Mouse (Mus musculus): ENCODE data around the gene Nkx1-1.

The Nkx1-1 gene

GRCm38 (mm10) chr5:33420313-33420712, 13.5 kb downstream of the Nkx1-1 start:
- no peak for DNase-seq (ENCODE audit: low read depth, low spot score)

DNA sequence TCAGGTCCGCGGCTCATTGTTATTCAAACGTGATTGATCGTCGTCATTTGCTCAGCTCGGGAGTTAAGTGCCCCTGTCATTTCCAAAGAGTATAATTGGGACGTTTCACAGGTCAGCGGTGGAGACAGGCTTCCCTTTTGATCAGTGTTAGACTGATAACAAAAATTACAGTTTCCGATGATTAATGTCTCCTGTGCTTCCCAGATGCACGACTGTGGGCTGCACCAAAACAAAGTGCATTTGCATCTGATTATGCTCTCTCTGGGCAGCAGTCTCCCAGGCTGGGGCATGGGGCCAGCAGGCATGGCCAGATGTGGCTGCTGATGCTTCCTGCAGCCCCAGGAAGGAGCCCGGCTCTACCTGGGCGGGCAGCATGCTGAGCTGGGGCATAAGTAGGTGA, 33.0 kb downstream of the Nkx1-1 start:
- no peak for DNase-seq (ENCODE audit: low read depth, low spot score)

- DNase-seq (ENCODE audit: low read depth, low spot score), result no peak
These were observed 36.9 kb downstream of the Nkx1-1 start for GRCm38 (mm10) chr5:33396828-33397227.

DNA sequence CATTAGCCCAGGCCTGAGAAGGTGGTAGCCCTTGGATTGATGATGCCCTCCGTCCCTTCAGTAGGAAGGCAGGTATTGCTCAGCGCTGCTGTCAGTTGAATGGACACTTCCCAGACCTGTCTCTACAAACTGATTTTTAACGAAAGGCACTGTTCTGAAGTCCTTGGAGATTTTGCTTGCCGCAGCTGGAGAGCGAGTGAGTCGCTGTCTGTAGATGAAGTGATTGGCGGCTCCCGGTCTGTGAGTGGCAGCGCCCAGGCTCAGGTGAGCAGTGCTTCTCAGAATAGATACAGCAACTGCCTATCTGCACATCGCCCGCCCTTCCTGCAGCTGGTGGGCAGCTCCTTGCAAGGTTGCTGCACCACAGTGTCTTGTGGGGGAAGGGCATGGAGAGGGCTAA, 38.1 kb downstream of the Nkx1-1 start:
- no peak for DNase-seq (ENCODE audit: low read depth, low spot score)

GRCm38 (mm10) chr5:33393803-33394202, 40.0 kb downstream of the Nkx1-1 start:
- no peak for DNase-seq (ENCODE audit: low read depth, low spot score)

DNA sequence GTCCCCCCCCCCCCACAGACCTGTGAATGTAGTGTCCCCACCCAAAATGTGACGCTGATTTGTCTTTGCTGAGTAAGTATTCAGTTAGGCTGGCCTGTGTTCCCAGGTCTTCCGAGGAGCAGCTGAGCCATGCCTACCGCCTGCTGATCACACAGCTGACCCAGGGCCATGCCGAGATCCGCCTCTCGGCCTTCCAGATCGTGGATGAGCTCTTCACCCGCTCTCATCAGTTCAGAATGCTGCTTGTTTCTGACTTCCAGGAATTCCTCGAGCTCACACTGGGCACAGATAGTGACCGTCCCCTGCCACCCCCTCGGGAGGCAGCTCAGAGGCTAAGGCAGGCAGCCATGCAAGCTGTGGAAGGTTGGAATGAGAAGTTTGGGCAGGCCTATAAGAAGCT, 46.2 kb downstream of the Nkx1-1 start:
- no peak for DNase-seq (ENCODE audit: low read depth, low spot score)
